Mouse (Mus musculus): ENCODE measurements around the gene Pex11b.
"Not testable (repeated sequence)": the region's sequence is repeated elsewhere in the genome, so short reads cannot be mapped to it uniquely, and the experiment has no call there.

Gene Pex11b

DNA sequence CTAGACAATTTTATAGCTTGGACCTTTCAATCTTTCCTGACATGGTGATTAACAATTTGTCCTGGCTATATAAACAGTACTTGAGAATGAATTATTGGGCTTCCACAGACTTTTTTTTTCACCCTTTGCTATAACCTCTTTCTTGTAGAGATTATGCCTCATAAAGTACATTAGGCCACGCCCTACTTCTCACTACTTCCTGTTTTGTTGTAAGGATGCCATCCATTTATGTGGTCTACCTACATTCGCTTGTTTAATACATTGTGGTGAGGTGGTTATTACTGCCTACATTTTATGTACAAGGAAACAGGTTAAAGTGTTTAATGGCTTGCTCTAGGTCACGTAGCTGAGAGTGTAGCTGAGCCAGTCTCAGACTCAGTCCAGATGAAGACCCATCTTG lies 40.0 kb downstream of the Pex11b start:
- no peak for DNase-seq (ENCODE audit: low spot score)

DNA sequence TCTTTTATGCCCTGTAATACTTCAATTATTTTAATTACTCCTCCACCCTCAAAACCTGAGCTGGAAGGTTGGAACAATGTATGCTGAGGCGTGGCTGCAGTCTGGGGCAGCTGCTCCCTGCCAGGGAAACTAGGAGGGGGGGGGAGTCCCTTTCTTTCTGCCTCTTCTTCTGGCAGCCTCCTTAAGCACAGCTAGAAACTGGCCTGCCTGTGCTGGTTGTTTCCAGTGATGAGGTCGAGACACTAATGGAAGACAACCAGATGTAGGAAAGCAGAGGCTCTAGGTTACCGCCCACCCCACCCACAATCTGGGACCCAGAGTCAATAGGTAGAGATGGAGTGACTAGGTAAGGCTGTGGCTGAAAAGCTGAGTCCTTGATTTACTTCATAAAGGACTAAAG lies 40.5 kb downstream of the Pex11b start:
- no peak for DNase-seq (ENCODE audit: low spot score)

DNA sequence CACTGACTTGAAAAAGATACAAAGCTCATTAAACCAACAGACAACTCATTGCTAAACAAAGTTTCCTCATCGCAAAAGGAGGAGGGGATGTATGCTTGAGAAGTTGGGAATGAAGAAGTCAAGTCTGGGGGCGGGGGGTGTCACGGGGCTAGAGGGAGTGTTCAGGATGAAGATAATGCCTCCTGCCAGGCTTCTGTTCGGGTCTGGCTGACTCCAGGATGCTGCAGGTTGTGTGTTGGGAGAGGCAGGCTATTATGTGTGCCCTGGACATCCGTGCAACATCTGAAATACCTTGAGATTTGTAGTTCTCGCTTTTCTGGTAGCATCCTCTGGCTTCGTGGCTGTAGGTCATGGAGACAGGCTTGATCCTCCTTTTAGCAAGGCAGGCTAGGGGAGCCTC lies 43.3 kb downstream of the Pex11b start:
- DNase-seq (ENCODE audit: low spot score), result no peak

DNA sequence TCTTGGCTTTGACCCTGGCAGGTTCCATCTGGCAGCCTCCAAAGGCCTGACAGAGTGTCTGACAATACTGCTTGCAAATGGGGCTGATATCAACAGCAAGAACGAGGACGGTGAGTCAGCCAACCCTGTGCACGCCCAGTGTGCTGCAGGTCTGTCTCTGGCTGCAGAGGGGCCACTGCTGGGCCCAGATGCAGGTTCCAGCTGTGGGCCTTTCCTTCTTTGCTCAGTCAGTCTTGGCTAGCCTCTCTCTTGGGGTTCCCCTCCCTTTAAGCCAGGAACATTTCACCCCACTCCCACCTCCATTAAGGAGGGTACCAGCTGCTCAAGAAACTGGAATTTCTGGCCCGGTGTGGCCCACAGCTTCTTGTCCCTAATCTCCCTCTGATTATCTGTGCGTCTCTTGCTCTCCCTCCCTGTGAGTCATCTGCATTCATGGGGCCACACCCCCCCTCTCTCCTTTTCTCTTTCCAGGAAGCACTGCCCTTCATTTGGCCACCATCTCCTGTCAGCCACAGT lies 44.0 kb downstream of the Pex11b start:
- DNase-seq (ENCODE audit: low spot score), result no peak

DNA sequence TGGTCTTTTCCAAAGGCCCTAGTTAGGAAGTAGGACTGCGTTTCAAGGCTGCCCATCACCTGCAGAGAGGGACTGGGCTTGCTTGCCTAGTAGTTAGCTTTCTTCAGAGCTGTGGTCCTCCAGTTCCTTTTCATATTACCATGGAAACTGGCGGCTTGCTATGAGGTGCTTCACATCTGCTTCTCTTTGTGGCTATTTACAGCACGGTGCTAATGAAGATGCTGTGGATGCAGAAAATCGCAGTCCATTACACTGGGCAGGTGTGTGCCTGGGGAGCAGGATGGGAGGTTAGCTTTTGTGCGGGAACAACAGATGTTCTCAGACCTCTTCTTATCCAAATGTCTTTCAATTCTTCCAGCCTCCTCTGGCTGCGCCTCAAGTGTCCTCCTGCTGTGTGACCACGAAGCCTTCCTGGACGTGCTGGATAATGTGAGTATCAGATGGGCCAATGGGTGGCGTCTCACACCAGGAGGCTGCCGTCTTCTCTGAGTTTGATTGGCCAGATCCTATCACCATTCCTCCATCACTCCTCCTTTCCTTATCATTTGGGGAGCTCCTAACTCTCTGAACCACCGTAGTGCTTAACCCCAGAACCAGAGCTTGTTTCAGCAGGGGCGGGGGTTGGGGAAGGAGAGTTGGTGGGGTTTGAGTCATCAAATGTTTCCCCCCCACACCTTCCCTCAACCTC lies 45.2 kb downstream of the Pex11b start:
- DNase-seq (ENCODE audit: low spot score), result no peak

DNA sequence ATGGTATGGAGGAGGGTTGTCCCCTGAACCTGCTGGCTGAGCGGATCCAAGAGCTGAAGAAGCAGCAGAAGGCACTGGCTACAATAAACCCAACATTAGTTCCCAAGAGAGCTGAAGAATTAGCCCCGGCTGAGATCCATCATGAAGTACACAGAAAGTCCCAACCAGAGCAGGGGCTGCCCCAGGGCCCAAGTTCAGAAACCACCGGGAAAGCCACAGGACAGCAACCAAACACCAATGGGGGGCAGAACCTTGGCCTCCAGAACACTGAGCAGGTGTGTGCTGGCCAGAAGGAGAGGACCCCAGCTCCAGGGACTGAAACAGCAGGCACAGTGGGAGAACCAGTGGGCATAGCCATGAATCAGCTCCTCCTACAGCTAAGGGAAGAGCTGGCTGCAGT lies 48.3 kb downstream of the Pex11b start:
- DNase-seq (ENCODE audit: low spot score), result no peak

DNA sequence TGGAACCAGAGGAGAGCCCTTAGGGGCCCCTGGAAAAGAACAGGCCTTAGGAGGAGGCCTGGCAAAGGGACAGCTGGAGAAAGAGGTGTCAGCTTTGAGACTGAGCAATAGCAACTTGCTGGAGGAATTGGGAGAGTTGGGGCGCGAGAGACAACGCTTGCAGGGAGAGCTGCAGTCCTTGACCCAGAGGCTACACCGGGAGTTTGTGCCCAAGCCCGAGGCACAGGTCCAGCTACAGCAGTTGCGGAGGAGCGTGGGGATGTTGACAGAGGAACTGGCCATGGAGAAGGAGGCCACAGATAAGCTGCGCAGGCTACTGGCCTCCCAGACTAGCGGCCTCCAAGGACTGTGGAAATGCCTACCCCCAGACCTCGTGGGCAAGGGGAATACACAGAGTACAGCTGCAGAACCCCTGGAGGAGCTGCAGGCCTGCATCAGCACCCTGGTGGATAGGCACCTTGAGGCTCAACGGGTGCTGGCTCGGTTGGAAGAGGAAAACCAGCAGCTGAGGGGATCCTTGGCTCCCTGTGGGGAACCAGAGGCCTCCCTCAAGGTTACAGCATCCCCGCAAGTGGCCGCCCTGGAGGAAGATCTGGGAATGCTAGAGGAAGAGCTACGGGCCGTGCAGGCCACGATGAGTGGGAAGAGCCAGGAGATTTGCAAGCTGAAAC lies 49.1 kb downstream of the Pex11b start:
- no peak for DNase-seq (ENCODE audit: low spot score)

DNA sequence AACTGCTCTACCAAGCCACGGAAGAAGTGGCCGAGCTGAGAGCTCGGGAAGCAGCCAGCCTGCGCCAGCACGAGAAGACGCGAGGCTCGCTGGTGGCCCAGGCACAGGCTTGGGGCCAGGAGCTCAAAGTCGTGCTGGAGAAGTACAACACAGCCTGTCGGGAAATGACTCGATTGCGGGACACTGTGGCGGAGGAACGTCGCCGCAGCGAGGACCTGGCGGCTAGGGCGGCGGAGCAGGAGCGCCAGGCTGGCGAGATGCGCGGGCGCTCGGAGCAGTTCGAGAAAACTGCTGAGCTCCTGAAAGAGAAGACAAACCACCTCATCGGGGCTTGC lies 49.6 kb downstream of the Pex11b start:
- DNase-seq (ENCODE audit: low spot score), result peak; percentile 9

DNA sequence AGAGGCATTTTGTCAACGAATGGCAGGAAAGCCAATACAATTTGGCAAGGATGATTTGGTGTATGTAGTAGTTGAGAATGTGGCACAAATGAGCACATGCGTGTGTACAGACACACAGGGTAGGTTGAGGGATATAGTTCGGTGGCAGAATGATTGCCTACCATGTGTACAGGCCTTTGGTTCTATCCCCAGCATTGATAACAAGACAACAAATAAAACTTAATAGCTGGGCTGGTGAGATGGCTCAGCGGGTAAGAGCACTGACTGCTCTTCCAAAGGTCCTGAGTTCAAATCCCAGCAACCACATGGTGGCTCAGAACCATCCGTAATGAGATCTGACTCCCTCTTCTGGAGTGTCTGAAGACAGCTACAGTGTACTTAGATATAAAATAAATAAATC lies 50.9 kb downstream of the Pex11b start:
- DNase-seq (ENCODE audit: low spot score), result not testable (repeated sequence)

DNA sequence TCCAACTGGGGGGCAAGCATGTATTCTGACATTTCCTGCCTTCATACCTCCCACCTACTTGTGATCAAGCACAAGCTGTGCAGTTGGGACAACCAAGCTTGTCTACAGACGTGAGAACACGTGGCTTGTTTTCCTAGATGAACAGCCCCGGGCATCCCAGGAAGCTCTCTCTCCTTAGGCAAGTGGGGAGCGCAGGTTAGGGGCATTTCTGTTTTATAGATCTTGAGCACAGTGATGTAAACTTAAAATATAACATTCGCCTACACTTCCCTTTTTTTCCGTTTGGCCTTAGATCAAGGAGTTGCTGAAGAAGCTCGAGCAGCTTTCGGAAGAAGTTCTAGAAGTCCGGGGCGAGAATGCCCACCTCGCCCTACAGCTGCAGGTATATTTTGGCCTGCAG lies 53.7 kb downstream of the Pex11b start:
- DNase-seq (ENCODE audit: low spot score), result no peak

DNA sequence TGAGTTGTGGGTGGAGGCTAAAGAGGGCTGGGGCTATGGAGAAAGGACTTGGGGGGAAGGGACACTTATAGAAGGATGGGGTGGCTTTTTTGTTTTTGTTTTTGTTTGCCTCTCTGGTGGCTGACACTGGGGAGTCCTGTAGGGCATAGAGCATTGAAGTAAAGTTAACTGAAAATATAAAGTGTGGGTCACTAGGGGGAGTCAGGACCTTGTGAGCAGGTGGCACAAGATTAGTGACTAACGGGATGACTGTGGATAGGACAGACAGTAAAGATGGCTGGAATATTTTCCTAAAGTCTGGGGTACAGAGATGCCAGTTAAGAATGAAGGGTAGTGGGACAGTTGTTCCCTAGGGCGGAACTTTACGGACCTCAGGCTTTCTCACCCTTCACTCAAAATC lies 55.1 kb downstream of the Pex11b start:
- peak; percentile 30 for DNase-seq (ENCODE audit: low spot score)

DNA sequence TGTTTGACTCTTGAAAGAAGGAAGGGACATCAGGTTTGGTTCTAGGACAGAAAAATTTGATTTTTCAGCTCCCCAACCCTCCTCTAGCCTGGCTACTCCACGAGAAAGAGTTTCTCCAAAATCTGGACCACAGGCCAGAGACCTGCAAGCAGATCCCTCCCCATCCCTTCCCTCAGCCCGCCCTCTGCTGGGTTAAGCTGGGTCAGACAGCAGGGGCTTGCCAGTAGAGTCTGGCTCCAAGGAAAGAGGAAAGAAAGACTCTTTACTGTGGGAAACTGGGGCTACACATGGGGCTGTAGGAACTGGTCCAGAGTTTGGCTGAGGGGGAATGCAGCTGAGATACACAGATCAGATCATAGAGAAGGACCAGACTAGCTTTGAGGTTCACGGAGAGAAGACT lies 57.3 kb downstream of the Pex11b start:
- peak; percentile 62 for DNase-seq (ENCODE audit: low spot score)

DNA sequence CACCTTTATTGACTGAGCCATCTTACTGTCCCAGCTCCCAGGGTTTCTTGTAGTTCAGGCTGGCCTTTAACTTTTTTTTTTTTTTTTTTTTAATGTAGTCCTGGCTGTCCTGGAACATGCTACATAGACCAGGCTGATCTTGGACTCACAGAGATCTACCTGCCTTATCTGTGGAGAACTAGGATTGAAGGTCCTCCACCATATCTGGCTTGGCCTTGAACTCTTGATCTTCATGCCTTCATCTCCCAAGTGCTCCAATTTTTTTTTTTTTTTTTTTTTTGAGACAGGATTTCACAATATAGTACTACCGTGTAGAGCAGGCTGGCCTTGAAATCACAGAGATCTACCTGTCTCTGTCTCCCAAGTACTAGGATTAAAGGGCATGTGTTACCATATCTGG lies 58.4 kb downstream of the Pex11b start:
- DNase-seq (ENCODE audit: low spot score), result no peak
